Comparison of ENCODE assay signal across 29 mouse cellular contexts in the genomic region with DNA sequence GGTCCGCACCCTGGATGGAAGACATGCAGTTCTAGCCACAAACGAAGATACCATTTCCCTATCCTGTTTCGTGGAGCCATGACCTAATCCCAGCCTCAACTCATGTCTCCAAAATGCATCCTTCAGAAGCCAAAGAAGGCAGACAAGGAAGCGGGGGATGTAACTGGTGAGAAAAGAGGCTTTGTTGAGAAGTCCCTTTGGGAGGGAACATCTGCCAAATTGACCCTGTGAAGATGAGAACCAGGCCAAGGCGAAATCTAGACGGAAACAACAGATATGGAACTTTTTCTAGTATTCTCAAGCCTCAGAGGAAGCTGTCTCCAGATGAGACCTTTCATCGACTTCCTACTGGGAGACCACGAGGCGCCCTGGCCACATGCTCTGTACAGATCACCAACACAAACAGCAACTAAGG.
DNase-seq lines count a peak whose midpoint lies in the region; ATAC-seq lines count a peak whose summit lies in the region.
"Had no signal": no experiment of that assay in that cellular context is flagged by ENCODE, and none has a peak within 500 bp of the region (broad histone marks: within the 10 kb centered on the region; RNA-seq: fewer than 3 reads in every experiment).

No protein-coding gene starts in this region.

- intact Hi-C loops in heart, postnatal 10 days (cut with DNase I), result no loop called here

- 43% methylated on average over 9 of the region's 9 CpGs for WGBS in heart, embryonic 10.5 days
- WGBS in heart, embryonic 13.5 days, result 46% methylated on average over 9 of the region's 9 CpGs
- 90% methylated on average over 9 of the region's 9 CpGs for WGBS in forebrain, embryonic 13.5 days
- WGBS in hindbrain, embryonic 13.5 days, result 87% methylated on average over 9 of the region's 9 CpGs

- no peaks in the 10 kb centered on the region for H3K27me3 ChIP-seq in heart, embryonic 10.5 days (ENCODE audit: insufficient read depth, poor library complexity, severe bottlenecking)
- no peaks in the 10 kb centered on the region for H3K27me3 ChIP-seq in heart, embryonic 13.5 days (replicated peaks)
- H3K27me3 ChIP-seq in forebrain, embryonic 13.5 days, result no peaks in the 10 kb centered on the region
- H3K27me3 ChIP-seq in hindbrain, embryonic 13.5 days, result no peaks in the 10 kb centered on the region
- H3K27me3 ChIP-seq: CH12.LX; forebrain, embryonic 15.5 days; hindbrain, embryonic 12.5 days; liver, embryonic 13.5 days had no signal

- peak; percentile 46; the same call in 1 of the 2 replicates for ATAC-seq in heart, embryonic 13.5 days (ENCODE audit: extremely low read depth, insufficient number of reproducible peaks, low FRiP score, low TSS enrichment)
- no peak for ATAC-seq in erythroid progenitor cell, adult 5-6 weeks (replicated peaks; ENCODE audit: low FRiP score, poor library complexity, severe bottlenecking)
- ATAC-seq in forebrain, embryonic 13.5 days, result no peak
- no peak for ATAC-seq in hindbrain, embryonic 13.5 days (ENCODE audit: low FRiP score)
- ATAC-seq: forebrain, embryonic 15.5 days; intestine, embryonic 16.5 days; midbrain, embryonic 16.5 days had no signal

- H3K36me3 ChIP-seq in heart, embryonic 10.5 days, result no peaks in the 10 kb centered on the region
- no peaks in the 10 kb centered on the region for H3K36me3 ChIP-seq in heart, embryonic 13.5 days
- H3K36me3 ChIP-seq in forebrain, embryonic 13.5 days (ENCODE audit: poor library complexity, severe bottlenecking), result no peaks in the 10 kb centered on the region
- no peaks in the 10 kb centered on the region for H3K36me3 ChIP-seq in hindbrain, embryonic 13.5 days
- H3K36me3 ChIP-seq: forebrain, embryonic 15.5 days; hindbrain, embryonic 12.5 days; liver, embryonic 13.5 days had no signal

- peak; percentile 99 for DNase-seq in heart, adult 11 months
- DNase-seq in heart, embryonic 10.5 days (ENCODE audit: low spot score), result no peak
- DNase-seq in heart, postnatal 10 days, result peak; percentile 76 to 84
- no peak for DNase-seq in embryo, embryonic 11 days
- DNase-seq: adrenal gland, postnatal 10 days; cerebellum, adult 8-10 months; cerebellum, postnatal 25 days; gastrocnemius, adult 2 months; gastrocnemius, postnatal 36 days; kidney, adult 8-10 months; layer of hippocampus, postnatal 36 days; left cerebral cortex, postnatal 4 days; liver, embryonic 13.5 days; lung, adult 2 months; lung, postnatal 36 days; thymus, adult 18-20 months; thymus, postnatal 25 days had no signal

- no peak overlapping the region for H3K4me2 ChIP-seq in heart, embryonic 13.5 days
- no peak overlapping the region for H3K4me2 ChIP-seq in forebrain, embryonic 13.5 days
- H3K4me2 ChIP-seq in hindbrain, embryonic 13.5 days, result no peak overlapping the region
- H3K4me2 ChIP-seq: forebrain, embryonic 15.5 days; hindbrain, embryonic 12.5 days; liver, embryonic 13.5 days; midbrain, embryonic 11.5 days had no signal

- H3K27ac ChIP-seq in heart, embryonic 10.5 days, result no peak overlapping the region; the same call in 1 of the 2 replicates
- H3K27ac ChIP-seq in heart, embryonic 13.5 days (replicated peaks), result peak overlapping the region; percentile 68
- H3K27ac ChIP-seq in forebrain, embryonic 13.5 days, result no peak overlapping the region
- H3K27ac ChIP-seq in hindbrain, embryonic 13.5 days, result no peak overlapping the region
- H3K27ac ChIP-seq: forebrain, embryonic 15.5 days; gastrocnemius, adult 2 months; hindbrain, embryonic 12.5 days; kidney, postnatal 0 days; liver, embryonic 13.5 days; stomach, postnatal 0 days had no signal

- H3K4me1 ChIP-seq in heart, embryonic 10.5 days, result peaks cover 27% of the 10 kb centered on the region
- peaks cover 48% of the 10 kb centered on the region for H3K4me1 ChIP-seq in heart, embryonic 13.5 days
- H3K4me1 ChIP-seq in forebrain, embryonic 13.5 days, result peaks cover 7% of the 10 kb centered on the region; the same call in 1 of the 2 replicates
- H3K4me1 ChIP-seq in hindbrain, embryonic 13.5 days (replicated peaks), result no peaks in the 10 kb centered on the region
- H3K4me1 ChIP-seq: forebrain, embryonic 15.5 days; hindbrain, embryonic 12.5 days; liver, embryonic 13.5 days had no signal

- H3K4me3 ChIP-seq in heart, embryonic 10.5 days, result no peak overlapping the region
- H3K4me3 ChIP-seq in heart, embryonic 13.5 days, result no peak overlapping the region
- no peak overlapping the region for H3K4me3 ChIP-seq in forebrain, embryonic 13.5 days
- no peak overlapping the region for H3K4me3 ChIP-seq in hindbrain, embryonic 13.5 days
- H3K4me3 ChIP-seq: forebrain, embryonic 15.5 days; gastrocnemius, adult 2 months; hindbrain, embryonic 12.5 days; liver, embryonic 13.5 days had no signal

- H3K9me3 ChIP-seq in heart, embryonic 10.5 days, result no peaks in the 10 kb centered on the region
- H3K9me3 ChIP-seq in heart, embryonic 13.5 days, result no peaks in the 10 kb centered on the region
- H3K9me3 ChIP-seq in forebrain, embryonic 13.5 days (replicated peaks), result no peaks in the 10 kb centered on the region
- H3K9me3 ChIP-seq in hindbrain, embryonic 13.5 days, result no peaks in the 10 kb centered on the region
- H3K9me3 ChIP-seq: forebrain, embryonic 15.5 days; hindbrain, embryonic 12.5 days; liver, embryonic 13.5 days had no signal

- no peak overlapping the region for H3K9ac ChIP-seq in heart, embryonic 13.5 days
- no peak overlapping the region for H3K9ac ChIP-seq in forebrain, embryonic 13.5 days
- no peak overlapping the region for H3K9ac ChIP-seq in hindbrain, embryonic 13.5 days
- H3K9ac ChIP-seq: forebrain, embryonic 15.5 days; hindbrain, embryonic 12.5 days; liver, embryonic 13.5 days had no signal

Comparison
In these comparisons a context has a peak if more than half of its experiments do, and no peak if none do; other contexts are left out.
1. DNase-seq: peak in heart, adult 11 months (single experiment) and heart, postnatal 10 days (2 of 2); none in heart, embryonic 10.5 days (single experiment) and embryo, embryonic 11 days (single experiment).